Mouse (Mus musculus) CD8-positive naive resting alpha-beta T cell, adult 2 months (primary cell): ENCODE data around the gene Urod.

Experiments
- DNase-seq, 2 experiments: peaks; one replicate each; pipeline ENCODE4 v3.0.0; 2022; ENCODE audit warnings: low read depth in 2 of 2, low spot score in 2 of 2

Gene Urod

DNA sequence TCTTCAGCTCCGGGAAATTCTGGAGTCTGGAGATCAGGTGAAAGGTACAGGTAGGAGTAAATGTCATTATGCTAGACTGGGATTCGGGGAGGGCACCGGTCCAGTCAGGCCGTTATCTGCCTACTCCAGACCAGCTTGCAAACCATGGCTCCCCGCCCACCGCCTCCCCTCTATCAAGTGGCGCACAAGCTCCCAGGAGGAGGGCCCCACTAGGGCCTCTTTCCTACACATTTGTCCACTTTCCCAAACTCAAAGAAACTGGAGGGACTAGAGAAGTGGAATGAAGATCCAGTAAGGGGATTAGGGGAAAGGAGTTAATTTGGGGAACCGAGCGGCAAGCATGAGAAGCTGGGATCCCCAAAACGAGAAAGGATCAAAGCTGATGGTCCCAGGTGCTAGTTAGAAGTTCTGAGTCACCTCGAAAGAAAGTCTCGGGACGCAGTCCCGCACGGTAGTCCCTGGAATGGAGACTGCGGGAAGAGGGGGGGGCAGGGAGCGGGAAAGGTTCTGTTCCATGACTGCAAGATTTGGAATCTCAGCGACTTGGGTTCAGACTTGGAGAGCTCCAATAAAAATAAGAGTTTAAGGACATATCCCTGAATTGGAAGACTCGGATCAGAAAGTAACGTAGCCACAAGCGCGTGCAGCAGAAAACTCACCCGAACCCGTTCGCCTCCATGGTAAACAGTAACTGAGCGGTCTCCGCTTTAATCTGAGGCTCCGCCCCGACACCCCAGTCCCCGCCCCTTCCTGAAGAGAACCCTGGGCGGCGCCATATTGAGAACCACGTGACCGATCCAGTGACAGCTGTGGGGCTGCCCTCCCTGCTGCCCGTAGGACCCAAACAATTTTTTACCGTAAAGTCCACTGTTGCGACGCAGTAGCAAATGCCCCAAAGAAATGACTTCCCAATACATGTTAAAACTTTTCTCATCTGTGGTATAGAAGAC, at the start of gene Urod:
Gene Urod (minus strand): TSS at position 742 of the 950 bp plus-strand sequence.
- peak; percentile 93 to 96 for DNase-seq

DNA sequence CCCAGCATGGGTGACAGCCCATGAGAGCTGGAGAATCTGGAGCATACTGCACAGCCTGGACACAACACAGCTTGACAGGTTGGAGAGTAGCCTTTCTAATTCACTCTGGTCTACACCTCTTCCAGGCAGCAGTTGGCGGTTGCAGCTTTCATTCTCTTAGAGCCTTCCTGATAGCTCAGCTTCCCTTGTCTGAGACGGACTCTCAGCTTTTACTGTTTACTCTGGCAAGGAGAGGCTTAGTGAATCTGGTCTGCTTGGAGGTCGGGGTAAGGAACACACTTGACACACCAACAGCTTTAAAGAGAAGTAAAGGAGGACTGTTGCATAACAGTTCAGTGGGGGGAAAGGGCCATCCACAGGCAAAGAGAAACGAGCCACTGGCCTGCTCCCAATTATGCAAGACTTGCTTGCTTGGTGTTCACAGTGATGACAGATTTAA, 47.1 kb upstream of the Urod start:
- DNase-seq, result no peak

DNA sequence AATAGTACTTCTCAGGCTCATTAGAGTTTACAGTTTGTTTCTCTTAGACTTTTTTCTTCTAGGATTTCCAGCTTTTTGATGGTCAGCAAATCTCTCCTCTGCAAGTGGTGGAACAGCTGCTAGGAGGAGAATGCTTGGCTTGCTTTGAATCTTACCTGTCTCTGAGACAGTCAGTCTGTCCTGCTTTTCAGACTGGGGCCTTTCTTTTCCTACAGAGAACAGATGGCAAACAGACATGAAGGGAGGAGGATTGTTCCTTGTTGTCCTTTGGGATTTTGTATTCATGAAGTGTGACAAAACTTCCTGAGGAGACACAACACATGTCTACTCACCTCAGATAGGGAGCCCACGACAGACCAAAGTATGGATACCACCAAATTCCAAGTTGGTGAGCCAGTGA, 46.6 kb upstream of the Urod start:
- no peak for DNase-seq

DNA sequence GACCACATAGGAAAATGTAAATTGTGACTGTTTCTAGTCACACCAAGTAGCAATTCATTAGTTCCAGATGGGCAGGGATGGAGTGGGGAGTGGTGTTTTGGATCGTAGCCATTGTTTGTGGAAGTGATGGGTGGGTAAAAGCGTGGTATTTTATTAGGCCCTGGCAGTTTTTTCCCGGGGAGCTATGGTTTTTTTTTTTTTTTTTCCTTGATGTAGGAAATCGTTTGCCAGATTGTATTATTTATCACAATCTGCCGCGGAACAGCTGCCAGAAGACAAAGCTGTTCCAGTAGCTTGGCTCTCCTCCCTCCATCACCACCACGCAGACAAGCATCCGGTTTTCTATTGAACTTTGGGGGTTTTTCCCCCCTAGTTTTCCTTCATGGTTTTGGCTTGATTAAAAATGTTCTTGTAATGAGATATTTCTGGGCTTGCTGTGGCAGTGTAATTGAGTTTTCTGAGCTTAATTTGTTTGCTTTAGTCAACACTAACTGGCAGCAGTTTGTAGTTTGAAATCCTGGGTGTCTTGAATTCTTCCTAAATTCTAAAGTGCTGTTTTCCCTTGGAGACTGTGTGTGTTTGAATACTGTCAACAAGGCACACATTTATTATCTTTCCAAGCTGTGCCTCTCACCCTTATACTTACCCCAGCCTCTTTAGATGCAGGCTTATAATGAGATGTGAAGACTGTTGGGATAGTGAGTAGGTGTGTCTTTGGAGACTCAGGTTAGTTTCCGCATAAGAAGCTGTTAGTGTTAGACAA, 45.9 kb upstream of the Urod start:
- DNase-seq, result no peak

DNA sequence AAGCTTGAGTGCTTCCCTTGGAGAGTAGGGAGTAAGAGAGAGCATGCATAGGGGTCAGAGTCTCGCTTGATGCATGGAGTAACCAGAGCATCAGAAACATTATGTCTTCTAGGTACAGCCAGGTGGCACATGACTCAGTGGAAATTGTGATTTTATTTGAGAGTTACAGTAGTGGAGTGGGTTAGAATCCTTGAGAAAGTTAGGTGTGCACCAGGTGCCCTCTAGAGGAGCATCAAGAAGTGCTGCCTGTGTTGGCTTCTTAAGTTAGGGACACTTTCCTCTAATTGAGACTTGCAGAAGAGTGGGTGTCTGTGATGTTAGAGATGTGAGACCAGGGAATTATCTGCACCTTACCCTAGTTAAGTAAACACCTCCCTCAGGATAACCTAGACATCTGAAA, 36.9 kb upstream of the Urod start:
- DNase-seq, result no peak

DNA sequence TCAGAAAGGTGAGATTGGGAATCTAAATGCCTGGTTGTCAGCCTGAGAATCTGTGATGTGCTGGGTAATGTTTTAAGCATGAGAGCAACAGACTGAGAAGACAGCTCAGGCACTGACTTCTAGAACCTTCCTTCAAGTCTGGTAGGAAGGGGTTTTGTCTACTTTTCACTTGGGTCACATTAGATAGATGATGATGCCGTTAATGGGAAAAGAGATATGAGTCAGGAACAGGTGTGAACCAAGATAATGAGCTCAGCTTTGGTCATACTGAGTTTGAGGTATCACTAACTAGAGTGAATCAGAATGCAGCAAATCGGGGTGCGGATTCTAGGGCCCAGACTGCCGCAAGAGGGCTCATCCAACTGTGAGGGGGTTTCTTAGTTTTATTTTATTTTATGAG, 29.3 kb upstream of the Urod start:
- DNase-seq, result no peak

DNA sequence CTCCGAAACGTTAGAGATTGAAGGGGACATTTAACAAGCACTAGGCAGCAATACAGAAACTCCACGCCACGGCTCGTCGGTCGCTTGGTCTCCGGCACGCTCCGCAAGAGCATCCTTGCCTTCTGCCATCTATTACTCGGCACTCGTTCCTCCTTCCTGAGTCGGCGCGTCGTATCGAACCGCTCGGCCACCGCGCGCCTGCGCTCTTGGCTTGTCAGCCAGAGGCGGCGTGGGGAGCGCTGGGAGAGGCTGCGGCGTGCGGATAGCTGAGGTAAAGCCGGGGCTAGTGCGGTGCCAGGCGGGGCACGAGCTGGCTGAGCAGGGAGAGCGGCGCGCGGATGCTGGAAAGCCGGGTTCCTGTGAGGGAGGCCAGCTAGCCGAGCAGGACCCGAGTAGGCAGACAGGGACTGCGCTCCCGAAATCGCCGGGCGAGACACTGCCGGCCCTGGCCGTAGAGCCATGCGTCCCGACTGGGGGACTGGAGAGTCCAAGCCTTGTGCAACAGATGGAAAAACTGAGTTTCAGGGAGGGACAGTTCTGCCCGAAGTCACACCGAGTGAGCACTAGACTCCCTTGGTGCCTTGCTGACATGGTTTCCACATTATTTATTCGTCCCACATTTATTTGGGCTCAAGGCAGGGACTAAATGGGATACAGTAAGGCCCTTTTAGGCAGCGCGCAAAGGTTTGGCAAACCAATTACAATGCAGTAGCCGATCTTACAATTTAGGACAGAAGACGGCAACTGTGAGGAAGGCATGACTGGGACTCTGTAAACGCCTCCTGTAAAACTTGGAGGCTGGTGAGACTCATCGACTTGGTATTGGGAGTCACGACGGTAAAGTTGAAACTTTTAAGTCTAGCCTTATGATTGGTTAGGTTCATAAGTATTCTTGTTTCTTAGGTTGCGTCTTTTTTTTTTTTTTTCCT, 25.3 kb upstream of the Urod start, which contains the start of gene Eif2b3:
Gene Eif2b3 (plus strand): TSS at position 197 of the 929 bp plus-strand sequence.
- peak; percentile 86 for DNase-seq

DNA sequence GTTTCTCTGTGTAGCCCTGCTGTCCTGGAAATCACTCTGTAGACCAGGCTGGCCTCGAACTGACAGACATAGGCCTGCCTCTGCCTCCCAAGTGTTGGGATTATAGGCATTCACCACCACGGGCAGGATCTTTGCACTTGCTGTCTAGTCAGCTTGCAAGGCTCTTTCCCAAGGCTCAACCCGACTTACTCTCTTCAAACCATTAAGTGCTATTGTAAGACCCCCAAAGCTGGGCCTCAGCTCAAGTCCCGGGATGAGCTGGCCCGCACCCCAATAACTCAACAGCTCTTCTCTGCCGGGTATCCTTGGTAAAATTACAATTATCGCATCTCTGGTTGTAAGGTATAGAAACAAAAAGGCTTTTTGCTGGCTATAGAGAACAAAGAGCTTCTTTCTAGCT, 24.1 kb upstream of the Urod start:
- DNase-seq, result no peak

DNA sequence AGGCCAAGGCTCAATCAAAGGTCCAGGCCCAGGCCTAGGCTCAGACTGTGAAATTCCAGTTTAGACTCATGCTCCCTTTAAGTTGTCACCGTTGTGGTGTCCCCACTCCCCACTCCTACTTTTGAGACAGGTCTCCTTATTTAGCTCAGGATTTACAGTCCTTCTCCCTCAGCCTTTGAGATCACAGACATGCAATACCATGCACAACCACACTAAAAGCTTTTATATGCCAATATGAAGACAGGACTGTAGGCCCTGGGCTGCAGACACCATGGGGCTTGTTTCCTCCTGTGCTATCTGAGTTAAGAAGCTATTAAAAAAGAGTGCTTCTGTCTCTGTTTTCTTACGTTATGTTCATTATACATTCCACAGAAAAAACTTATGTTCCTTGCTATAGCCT, 23.5 kb upstream of the Urod start:
- no peak for DNase-seq

DNA sequence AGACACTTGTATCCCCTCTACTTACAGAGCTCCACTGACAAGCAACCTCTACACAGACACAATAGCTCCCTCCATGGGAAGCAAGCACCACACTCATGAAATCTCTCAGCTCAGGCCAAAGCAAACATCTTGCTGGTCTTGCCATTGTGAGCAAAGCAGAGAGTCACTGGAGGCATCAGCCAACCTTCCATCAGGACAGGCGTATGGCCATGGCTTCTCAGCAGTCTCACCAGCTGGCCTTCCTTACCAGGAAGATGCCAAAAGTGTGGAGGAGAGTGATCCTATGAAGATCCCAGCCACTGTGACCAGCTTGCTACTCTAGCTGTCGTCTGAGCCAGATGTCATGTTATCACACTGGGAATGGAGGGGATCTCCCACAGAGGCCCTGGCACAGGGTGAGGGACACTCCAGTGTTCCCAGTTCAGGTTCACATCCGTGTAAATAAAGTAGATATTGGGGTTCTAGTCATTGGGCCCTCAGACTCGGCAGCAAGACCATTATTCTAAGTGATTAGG, 20.7 kb upstream of the Urod start:
- DNase-seq, result no peak

DNA sequence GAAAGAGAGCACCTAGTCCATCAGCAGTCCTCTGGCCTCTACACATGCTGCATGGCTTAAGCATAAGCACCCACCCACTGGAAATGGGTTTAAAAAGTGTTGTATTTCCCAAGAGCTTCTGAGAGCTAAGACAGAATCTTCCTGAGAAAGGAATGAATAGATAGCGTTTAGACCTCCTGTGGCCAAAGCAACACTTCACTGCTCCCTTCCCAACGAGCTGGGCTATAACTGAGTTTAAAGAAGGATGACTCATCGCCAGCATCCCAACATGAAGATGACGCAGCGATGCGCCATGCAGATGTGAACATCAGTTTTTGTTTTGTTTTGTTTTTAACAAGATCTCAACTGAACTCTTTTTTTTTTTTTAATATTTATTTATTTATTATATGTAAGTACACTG, 19.4 kb upstream of the Urod start:
- DNase-seq, result no peak

DNA sequence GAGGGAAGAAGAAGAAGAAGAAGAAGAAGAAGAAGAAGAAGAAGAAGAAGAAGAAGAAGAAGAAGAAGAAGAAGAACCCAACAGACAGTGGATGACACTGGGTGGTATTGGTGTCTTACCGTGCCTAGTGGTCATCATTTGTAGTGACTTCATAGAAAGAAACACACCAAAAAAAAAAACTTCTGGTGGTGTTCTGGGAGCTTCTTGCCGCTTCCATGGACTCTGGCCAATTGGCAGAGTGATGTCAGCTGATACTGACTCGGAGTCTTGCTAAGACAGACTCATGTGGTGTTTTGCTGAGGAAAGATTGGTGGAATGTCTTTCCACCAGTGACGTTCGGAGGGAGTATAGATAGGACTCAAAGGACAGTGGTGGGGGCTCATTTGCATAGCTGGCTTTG, 16.0 kb upstream of the Urod start:
- no peak for DNase-seq

DNA sequence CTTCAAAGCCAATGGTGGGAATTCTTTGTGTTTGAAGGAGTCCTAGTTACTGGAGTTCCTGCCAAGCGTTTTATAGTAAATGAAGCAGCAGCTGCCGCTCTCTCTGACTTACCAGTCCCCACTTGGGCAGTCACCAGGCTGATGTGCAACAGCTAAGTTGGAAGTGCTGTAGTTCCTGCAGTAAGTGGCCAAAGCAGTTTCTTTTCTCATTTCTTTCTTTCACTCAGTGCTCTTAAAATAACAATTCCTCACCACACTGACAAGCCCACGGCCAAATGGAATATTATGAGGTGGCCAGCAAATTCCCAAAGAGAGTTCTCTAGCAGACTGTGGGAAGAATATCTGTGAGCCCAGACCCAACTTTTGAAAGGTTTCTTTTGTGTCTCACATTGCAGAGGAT, 12.8 kb upstream of the Urod start:
- DNase-seq, result no peak

DNA sequence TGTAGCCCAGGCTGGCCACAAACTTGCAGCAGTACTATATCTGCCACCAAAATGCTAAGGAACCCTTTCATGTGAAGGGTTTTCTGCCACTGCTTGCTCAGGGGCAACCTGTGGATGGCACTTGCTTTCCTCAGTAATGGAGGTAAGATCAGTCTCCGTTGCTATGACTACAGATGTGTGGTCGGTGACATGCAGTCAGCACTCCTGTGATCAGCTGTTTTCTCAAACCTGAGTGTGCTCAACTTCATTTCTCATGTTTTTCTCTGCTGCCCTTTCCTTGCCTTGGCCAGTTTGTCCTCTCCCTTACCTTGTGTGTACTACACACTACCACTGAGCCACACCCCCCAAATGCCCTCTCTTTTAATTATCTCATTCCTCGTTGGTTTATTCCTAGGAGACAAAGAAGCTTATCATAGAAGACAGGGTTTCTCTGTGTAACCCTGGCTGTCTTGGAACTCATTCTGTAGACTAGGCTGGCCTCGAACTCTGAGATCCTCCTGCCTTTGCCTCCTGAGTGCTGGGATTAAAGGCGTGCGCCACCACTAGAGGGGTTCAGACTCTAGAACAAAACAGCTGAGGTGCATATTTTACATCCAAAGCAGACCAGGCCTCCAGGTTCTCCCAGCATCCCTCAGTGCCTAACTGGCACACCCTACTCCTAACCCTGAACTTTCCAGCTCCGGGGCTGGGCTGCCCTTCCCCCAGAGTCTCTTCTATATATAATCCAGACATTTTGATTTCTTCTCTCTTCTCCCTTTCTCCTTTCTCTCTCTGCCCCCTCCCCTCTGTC, 11.6 kb upstream of the Urod start:
- no peak for DNase-seq

DNA sequence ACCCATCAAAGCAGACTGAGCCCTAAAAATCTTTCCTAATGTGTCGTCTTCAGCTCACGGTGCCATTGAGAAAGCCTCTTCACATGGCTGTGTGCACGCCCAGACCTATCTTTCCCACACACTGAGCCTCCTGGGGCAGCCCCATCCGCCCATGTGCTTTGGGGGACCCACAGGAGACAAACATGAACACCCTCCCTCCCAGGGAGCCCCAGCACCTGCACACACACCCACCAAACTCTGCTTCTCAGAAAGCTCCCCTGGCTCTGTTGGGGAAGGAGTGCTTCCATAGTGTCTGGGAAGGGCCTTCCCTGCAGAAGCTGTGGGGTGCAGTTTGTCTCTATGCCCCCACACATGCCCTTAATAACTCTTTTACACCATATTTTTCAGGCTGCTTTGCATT, 10.4 kb upstream of the Urod start:
- DNase-seq, result no peak

DNA sequence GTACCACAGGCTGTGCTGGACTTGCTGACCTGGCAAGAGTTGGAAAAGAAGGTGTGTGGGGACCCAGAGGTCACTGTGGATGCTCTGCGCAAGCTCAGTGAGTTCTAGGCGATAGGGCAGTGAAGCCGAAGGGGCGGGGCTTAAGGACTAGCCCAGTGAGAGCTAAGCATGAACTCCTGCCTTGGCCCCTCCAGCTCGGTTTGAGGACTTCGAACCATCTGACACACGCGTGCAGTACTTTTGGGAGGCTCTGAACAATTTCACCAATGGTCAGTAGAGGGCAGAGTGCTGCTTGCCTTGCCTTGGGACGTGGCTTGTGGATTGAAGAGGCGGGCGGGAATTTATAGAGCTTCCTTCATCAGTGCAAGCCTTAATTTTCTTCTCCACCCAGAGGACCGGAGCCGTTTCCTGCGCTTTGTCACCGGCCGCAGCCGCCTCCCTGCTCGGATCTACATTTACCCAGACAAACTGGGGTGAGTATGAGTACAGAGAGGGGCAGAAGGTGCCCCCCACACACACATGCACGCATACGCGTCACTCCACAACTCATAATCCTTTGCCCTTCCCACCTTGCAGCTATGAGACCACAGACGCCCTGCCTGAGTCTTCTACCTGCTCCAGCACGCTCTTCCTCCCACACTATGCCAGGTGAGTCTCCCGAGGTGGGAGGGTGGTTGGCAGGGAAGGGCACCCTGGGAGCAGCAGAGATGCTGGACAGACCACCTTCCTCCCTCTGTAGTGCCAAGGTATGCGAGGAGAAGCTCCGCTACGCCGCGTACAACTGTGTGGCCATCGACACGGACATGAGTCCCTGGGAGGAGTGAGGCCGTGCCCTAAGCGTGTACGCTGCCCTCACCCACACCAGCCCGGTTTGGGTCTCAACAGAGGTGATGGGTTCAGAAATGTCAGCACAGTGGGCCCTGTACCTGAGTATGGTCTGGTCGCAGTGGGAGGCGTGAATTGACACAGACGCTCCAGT, 8.6 kb upstream of the Urod start:
- DNase-seq, result no peak

DNA sequence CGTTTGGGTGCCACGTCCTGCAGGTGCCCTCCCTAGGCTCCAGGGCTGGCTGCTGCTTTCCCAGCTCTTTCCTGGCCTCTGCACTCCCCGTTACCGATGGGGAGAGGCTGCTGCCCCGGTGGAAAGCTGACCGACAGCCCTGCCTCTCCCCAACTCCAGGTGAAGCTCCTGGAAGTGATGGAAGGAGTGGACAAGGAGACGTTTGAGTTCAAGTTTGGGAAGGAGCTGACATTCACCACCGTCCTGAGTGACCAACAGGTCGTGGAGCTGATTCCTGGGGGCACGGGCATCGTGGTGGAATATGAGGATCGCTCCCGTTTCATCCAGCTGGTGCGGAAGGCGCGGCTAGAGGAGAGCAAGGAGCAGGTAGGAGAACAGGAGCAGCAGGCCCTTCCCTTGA, 7.7 kb upstream of the Urod start:
- no peak for DNase-seq

DNA sequence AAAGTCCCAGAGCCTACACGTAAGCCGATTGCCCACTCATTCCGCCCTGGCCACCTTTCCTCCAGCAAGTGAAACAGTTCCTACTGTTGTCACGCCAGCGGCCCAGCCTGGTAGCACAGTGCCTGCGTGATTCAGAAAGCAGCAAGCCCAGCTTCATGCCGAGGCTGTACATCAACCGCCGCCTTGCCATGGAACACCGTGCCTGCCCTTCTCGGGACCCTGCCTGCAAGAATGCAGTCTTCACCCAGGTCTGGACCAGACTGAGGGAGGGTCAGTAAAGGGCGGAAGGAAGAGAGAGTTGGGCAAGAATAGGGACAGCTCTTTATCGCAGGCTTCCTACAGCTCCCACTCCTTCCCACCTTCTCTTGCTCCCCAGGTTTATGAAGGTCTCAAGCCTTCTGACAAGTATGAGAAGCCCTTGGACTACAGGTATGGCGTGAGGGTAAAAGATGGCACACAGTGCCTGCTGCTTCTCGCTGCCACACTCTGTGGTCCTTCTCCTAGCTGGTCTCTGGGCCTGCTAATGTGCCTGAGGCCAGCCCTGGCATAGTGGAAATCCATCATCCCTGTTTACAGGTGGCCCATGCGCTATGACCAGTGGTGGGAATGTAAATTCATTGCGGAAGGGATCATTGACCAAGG, 5.4 kb upstream of the Urod start:
- DNase-seq, result no peak

DNA sequence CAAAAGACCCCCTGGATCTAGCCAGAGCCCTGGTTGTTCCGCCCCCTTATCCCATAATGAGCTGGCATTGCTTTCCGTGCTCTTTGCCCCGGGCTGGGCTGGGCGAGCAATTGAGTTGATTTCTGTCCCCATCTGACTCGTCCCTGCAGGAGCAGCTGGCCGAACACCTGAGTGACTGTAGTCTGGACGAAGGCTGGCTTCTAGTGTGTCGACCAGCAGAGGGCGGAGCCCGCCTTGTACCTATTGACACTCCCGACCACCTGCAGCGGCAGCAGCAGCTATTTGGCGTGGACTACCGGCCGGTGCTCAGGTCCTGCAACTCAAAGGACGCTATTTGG, 1.6 kb upstream of the Urod start:
- DNase-seq, result no peak
